Mouse (Mus musculus): Measurements from ENCODE around the gene Trpv6. TPM values are rescaled to one million over a fixed set of nuclear protein-coding genes. Genes with fewer than 3 reads are reported as not detected.

Gene Trpv6
- total RNA-seq, 2 experiments from 2014 or later: 0.20 TPM; not detected in 1

DNA sequence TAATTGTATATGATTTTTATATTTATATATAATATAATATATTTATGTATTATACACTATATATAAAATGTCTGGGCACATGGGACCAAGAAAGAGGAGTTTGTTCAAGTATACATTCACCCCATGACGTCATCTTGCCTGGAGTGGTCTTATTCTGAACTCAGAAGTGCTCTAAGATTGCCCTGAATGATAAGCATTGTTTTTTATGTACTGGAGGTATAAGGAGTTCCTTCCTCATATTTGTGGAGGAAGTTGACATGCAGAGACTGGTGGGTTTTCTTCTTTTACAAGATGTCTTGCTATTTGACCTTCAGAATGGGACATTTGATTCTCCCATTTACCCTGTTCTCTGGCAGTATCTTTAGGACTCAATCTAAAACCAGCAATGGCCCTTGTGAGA, 8.0 kb downstream of the Trpv6 start:
- DNase-seq: no peak
- intact Hi-C loops (cut with DNase I): no loop called here

- intact Hi-C loops (cut with DNase I): loop anchor here (5.0 kb wide), 1 partner anchor 135 kb away; no protein-coding TSS in a partner anchor
- DNase-seq: peak; percentile 35
Observed at GRCm38 (mm10) chr6:41622661-41623060, 13.5 kb downstream of the Trpv6 start.

GRCm38 (mm10) chr6:41621241-41621990, 14.8 kb downstream of the Trpv6 start:
- DNase-seq: no peak
- intact Hi-C loops (cut with DNase I): loop anchor here (5.0 kb wide), 1 partner anchor 136 kb away; no protein-coding TSS in a partner anchor

DNA sequence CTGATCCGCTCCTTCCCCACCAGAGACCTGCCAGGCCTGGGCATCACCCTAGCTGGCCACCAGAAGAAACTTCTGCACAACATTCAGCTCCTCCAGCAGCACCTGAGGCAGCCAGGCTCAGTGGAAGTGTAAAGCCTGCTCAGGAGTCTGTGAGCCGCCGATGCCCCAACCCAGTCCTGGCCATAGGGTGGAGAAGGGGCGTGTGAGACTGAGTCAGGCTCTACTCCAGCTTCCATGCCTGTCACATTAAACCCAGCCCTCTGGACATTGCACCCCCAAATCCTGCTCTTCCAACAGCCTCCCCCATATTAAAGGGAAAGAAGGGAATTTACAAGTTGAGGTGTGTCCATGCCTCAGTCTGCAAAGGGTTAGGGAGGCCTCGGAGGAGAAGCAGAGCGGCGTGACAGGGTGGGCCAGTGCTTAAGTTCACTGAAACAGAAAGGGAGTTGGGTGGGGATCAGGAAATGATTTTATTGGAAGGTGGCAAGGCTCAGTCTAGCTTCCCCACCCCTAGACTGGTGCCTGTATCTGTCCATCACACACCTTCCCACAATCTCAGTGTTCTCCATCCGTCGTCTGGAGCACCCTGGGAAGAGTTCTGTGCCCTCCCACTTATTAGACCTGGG, 15.9 kb downstream of the Trpv6 start:
- intact Hi-C loops (cut with DNase I): loop anchor here (5.0 kb wide), 1 partner anchor 137 kb away; no protein-coding TSS in a partner anchor
- no peak for DNase-seq

DNA sequence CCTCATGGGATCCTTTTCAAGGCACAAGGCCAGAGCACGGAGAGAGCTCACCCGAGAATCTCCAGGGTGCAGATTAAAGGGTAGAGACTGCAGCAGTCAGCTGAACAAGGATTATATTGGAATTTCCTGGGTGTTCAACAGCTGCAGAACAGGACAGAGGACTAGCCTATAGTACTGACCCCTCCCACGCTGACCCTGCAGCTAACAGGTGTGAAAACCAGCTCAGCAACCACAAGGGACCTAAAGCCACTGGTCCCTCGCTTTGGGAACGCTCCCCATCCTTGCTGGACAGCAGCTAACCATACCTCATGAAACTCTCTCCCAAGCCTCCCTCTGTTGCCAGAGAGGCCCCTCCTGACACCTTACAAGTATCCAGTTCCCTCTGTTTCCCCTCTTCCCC, 28.6 kb downstream of the Trpv6 start:
- intact Hi-C loops (cut with DNase I): loop anchor here (5.0 to 10.0 kb wide), 2 partner anchors 590 to 657 kb away; partner anchors contain the start of genes Casp2 and Tmem139
- no peak for DNase-seq

DNA sequence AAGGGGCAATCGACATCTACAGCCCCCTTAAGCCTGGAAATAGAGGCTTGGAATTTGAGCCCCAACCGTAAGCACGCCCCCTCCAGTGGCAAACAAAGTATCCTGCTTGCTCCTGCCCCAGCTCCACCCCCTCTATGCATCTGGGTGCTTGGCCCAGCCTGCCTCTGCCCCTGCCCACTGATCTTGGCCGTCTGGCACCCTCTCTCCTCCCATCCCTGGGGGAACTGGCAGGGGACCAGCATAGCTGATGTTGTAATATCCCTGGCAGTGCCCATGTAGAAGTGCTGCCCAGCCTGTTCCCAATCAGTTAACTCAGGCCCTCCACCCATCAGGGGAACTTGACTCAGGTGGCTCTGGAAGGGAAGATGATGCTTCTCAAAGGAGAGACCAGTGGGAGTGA, 30.0 kb downstream of the Trpv6 start:
- peak; percentile 85 for DNase-seq
- intact Hi-C loops (cut with DNase I): loop anchor here (5.0 to 10.0 kb wide), 2 partner anchors 591 to 659 kb away; partner anchors contain the start of genes Casp2 and Tmem139

DNA sequence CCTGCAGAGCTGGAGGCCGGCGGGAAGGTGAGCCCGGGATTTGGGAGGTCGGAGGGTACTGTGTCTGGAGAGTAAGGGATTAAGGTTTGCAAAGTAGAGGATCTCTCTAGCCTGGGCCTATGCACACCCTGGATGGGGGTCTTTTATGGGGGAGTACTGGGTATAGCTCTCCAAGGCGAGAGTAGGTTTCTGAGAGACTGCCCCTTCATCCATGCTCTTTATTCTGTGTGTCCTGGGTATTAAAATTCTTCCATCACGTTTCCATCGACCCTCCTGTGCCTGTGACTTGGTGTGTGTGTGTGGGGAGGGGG, 30.5 kb downstream of the Trpv6 start:
- DNase-seq: no peak
- intact Hi-C loops (cut with DNase I): loop anchor here (5.0 to 10.0 kb wide), 2 partner anchors 592 to 659 kb away; partner anchors contain the start of genes Casp2 and Tmem139

- intact Hi-C loops (cut with DNase I): loop anchor here (5.0 to 10.0 kb wide), 2 partner anchors 592 to 660 kb away; partner anchors contain the start of genes Casp2 and Tmem139
- DNase-seq: peak; percentile 75
Observed at GRCm38 (mm10) chr6:41605061-41605793, 31.0 kb downstream of the Trpv6 start, which contains the start of gene Ephb6. Ephb6 (plus strand) TSS chr6:41605482.

DNA sequence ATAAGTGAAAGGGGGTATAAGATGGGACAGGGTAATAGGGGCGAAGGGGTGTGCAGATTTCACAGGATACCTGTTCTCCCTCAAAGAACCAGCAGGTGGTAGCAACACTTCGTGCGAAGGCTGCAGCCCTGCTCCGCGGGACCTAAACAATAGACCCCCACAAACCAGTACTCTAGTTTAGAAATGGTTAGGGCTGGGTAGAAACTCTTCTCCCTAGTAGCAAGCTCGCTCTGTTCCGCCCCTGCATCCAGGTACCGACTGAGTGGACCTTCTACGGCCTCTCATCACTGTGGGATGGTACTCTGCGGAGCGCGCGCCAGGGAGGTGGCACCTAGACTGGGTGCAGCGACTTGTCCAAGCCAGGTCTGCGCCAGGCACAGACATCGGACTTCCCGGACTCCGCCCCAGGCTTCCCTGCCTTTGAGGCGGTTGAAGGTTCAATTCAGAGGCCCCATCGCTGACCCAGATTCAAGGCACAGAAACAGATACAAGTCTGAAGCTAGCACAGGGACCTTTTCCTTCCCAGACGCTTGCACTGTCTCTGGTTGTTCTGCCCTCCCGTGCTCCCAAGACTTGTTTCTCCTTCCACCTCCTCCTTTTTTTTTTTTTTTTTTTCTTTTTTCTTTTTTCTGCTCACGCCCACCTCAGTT, 31.7 kb downstream of the Trpv6 start:
- intact Hi-C loops (cut with DNase I): loop anchor here (5.0 to 10.0 kb wide), 2 partner anchors 593 to 660 kb away; partner anchors contain the start of genes Casp2 and Tmem139
- peak; percentile 60 for DNase-seq

DNA sequence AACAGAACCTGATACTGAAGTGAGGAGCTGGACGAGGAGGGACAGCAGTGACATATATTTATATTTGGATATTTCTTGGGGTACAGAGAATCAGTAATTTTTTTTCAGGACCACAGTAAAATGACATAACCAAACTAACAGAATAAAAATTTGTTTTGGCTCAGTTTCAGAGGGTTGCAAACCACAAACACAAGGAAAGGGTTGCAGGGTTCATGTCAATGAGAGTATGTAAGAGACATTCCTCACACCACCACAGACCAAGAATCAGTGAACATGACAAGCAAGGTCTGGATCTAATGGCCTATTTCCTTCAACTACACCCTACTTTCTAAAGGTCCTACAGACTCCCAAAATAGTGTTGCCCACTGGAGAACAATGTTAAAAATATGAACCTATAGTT, 54.0 kb downstream of the Trpv6 start:
- intact Hi-C loops (cut with DNase I): no loop called here
- DNase-seq: no peak

- no peak for DNase-seq
- intact Hi-C loops (cut with DNase I): no loop called here
Observed at GRCm38 (mm10) chr6:41581295-41581694, 54.9 kb downstream of the Trpv6 start.

DNA sequence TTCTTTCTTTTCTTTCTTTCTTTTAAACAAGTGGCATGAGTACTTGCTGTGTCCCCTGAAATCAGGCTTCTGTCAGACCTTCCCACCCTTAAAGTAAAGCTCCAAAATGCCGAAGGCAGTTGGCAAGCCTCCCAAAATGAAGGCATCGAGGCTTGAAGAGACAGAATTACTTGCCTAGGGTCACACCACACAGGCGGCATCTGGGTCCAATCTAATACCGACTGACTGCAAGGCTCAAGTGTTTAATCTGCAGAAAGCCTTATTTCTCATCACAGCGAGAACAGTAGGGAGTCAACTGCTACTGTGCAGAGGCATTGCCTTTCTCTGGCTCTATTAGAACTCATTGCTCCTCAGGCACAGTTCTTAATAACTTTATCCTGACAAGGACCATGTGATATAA, 58.9 kb downstream of the Trpv6 start:
- intact Hi-C loops (cut with DNase I): no loop called here
- peak; percentile 82 for DNase-seq

DNA sequence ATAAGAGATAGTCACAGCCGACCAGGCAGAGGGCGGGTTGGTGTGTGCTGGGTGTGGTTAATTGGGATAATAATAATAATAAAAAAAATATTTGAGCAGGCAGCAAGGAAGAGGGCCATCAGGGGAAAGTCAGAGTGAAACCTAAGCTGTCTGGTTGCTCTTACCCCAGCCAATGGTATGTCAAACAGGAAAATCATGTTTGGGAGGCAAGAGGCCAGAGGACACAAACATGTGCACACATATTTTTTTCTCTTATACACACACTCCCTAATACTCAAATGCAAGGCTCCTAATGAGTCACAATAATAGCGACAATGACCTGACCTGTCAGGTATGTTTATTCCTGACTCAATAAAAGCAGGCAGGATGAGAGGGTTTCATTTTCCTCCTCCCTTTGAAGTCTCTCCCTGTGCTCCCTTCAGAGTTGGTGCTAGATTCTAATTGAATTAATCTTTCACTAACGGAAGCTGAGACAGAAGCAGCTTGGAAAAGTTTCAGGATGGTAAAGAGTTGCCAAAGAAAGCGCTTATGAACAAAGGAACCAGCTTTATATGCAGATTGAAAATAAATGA, 59.6 kb downstream of the Trpv6 start:
- DNase-seq: no peak
- intact Hi-C loops (cut with DNase I): no loop called here

Other genes with a start within 250 kb of the Trpv6 start
- gene Gm5771, start 244.0 kb downstream of the Trpv6 start, total RNA-seq (2021): not detected
- not detected for gene Gm10334, start 190.3 kb downstream of the Trpv6 start, total RNA-seq (2021)
- gene Prss1, start 177.5 kb downstream of the Trpv6 start, total RNA-seq (2021): not detected
- not detected for gene Prss2, start 114.6 kb downstream of the Trpv6 start, total RNA-seq (2021)
- gene Ephb6, start 30.9 kb downstream of the Trpv6 start, total RNA-seq (2021): 100 to 1,000 TPM; 165 to 178 TPM
- not detected for gene Trpv5, start 44.4 kb upstream of the Trpv6 start, total RNA-seq (2021)
- not detected for gene Llcfc1, start 48.0 kb upstream of the Trpv6 start, total RNA-seq (2021)
- gene Kel, start 67.9 kb upstream of the Trpv6 start, total RNA-seq (2021): not detected
- not detected for gene Olfr459, start 138.8 kb upstream of the Trpv6 start, total RNA-seq (2021)
- gene Pip, start 211.1 kb upstream of the Trpv6 start, total RNA-seq (2021): not detected
- gene Sval2, start 216.6 kb upstream of the Trpv6 start, total RNA-seq (2021): not detected